Mouse (Mus musculus) E14TG2a.4 (cell line): ENCODE results near the gene Crtc3.

Experiments used
- CTCF ChIP-seq: conservative IDR thresholded peaks from 2 replicates; pipeline ENCODE4 v1.5.1; 2014; ENCODE audit warnings: low read length
- NANOG ChIP-seq: IDR thresholded peaks from 2 replicates; pipeline ENCODE4 v1.6.1; 2014; ENCODE audit warnings: borderline replicate concordance, low read length, mixed read lengths

- no peak for TF ChIP-seq CTCF
- no peak for TF ChIP-seq NANOG
Observed at GRCm38 (mm10) chr7:80689221-80689591, 529 bp upstream of the Crtc3 start.
